Mouse (Mus musculus): ENCODE data around the gene Hira.
"Not testable (repeated sequence)": the region's sequence is repeated elsewhere in the genome, so short reads cannot be mapped to it uniquely, and the experiment has no call there.

Gene Hira

DNA sequence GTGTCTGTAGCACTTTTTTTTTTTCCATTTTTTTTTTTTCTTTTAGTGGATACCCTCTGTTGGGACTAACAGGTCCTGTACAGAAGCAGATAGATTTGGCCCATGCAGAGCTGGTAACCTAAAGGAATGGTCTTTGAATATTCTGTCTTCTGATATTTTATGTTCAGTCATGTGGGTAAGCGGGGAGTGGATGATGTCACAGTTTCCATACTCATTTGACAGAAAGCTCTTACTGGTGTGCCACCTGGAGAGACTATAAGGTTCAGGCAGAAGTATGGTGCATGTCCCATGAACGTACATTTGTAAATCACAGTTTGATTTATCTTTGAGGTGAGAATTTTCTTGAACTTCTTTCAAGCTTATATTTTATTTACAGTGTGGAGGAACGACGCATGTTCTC lies 39.2 kb downstream of the Hira start:
- ATAC-seq (ENCODE audit: low TSS enrichment): no peak

DNA sequence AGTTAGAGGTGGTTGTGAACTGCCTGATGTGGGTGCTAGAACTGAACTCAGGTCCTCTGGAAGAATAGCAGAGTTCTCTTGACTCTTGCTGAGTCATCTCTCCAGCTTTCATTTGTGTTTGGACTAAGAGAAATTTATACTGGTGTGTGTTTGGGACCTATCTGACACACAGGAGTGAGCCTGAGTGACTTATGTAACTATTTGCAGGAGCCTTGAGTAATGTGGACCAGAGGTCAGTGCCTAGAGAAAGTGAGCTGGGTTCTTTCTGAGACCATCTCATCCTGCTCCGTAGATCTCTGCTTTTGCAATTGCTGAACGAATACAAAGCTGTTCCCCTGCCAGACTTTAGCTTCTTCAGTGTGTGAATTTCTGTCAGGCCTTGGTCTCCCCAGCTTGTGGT lies 44.9 kb downstream of the Hira start:
- ATAC-seq (ENCODE audit: low TSS enrichment): no peak

DNA sequence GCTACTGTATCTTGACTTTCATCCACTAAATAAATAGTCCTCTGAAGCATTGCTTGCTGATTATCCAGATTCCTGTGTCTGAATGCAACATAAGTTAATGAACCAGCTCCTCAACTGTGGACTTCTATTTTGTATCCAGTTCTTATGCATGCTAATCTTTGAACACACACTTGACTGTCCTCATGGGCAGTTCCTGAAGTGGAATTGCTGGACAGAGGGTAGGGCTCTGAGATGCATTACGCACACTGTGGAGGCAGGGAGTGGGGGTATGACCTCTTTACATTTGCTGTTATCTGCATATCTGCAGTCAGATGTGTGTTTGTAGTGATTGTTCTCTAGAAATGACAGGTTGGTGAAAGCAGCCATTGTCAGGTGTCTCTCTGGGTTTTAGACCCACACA lies 51.1 kb downstream of the Hira start:
- no peak for ATAC-seq (ENCODE audit: low TSS enrichment)

GRCm38 (mm10) chr16:18938321-18939082 lies 61.7 kb downstream of the Hira start:
- ATAC-seq (ENCODE audit: low TSS enrichment): no peak

GRCm38 (mm10) chr16:18943906-18944305 lies 67.1 kb downstream of the Hira start:
- ATAC-seq (ENCODE audit: low TSS enrichment): no peak

- no peak for ATAC-seq (ENCODE audit: low TSS enrichment)
Observed at GRCm38 (mm10) chr16:18948941-18949340, 72.1 kb downstream of the Hira start.

GRCm38 (mm10) chr16:18950351-18950750 lies 73.5 kb downstream of the Hira start:
- no peak for ATAC-seq (ENCODE audit: low TSS enrichment)

DNA sequence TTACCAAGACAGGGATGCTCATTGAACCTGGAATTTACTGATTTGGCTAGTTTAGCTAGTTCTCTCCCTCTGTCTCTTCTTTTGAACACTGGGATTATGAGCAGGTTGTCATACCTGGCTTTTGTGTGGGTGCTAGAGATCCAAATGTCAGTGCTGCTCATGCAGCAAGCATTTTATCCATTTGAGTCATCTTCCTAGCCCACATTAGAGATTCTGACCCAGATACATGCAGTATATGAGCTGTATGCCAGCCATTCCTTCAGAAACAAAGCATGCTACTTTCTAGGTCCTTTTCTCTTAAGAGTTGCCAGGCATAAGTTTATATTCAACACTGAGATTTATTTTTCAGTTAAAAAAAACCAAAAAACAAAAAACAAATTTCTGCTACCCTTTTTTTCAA lies 76.0 kb downstream of the Hira start:
- ATAC-seq (ENCODE audit: low TSS enrichment): peak; percentile 80

DNA sequence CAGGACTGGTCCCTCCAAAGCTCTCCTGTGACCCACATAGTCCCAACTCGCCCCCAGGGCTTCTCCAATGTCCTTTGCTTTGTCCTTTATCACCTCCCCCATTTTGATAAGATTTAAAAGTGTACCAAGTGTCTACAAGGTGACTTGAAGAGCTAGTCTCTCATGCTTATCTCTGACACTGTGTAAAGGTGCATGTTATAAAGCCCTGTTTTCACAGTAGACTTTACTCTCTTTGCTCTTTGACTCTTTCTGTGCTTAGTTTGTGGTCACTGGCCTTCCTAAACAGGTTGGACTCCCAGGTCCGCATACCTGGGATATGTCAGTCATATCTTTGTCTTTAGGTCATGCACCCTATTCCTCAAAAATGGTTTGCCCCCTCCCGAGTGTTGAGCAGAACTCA lies 78.2 kb downstream of the Hira start:
- ATAC-seq (ENCODE audit: low TSS enrichment): no peak

GRCm38 (mm10) chr16:18963486-18963885 lies 86.6 kb downstream of the Hira start:
- ATAC-seq (ENCODE audit: low TSS enrichment): no peak

GRCm38 (mm10) chr16:18969420-18970128 lies 92.7 kb downstream of the Hira start:
- peak; percentile 85 for ATAC-seq (ENCODE audit: low TSS enrichment)

DNA sequence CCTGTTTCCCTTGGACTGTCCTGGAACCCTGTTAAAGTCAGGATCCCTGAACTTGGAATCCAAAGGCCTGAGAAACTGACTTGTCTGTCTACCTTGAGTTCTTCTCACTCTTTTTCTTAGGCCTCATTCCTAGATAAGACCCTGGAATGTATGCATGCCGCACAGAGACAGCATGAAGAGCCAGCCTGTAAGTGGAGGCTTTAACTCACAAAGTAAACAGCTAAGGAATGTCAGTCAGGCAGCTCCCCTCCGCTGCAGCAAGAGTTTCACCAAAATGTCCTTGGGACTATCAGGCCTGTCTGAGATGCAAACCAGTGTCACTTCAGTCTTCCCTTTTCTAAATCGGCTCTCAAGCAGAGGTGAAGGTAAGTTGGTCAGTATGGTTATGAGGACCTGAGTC lies 94.0 kb downstream of the Hira start:
- ATAC-seq (ENCODE audit: low TSS enrichment): no peak

DNA sequence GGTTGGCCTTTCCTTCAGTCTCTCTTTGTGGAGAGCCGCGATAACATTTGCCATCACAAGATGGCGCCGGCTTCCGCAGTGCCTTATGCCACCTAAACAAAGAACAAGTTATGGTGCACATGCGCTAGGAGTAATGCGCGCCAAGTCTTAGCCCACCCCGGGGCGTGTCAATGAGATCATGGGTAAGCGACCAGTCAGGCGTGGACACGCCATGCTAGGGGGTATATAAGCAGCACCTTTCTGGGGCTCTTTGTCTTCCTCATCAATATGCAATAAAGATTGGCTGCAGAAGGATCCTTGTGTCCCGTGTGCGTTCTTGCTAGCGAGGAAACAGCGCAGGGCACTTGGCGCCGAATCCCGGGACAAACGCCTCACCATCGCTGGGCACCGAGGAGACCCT lies 98.8 kb downstream of the Hira start:
- ATAC-seq (ENCODE audit: low TSS enrichment): not testable (repeated sequence)

DNA sequence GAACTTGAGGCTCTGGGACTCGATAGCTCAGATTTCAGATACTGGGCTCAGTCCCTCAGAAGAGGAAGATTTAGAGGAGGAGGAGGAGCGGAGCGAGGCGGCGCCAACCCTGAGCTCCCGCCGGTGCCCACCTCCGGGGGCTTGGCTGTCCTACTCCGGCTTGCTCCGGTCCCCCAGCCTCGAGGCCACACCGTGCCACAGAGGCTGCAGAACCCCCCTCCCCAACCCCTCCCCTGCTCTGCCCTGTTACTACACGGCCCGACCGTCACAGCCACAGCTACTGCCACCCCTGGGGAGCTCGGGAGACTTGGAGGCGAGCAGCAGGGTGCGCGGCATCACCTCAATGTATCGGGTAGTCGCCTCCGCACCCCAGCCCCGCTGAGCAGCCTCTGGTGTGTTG lies 99.5 kb downstream of the Hira start:
- no peak for ATAC-seq (ENCODE audit: low TSS enrichment)

GRCm38 (mm10) chr16:18986381-18986780 lies 109.5 kb downstream of the Hira start:
- ATAC-seq (ENCODE audit: low TSS enrichment): no peak

DNA sequence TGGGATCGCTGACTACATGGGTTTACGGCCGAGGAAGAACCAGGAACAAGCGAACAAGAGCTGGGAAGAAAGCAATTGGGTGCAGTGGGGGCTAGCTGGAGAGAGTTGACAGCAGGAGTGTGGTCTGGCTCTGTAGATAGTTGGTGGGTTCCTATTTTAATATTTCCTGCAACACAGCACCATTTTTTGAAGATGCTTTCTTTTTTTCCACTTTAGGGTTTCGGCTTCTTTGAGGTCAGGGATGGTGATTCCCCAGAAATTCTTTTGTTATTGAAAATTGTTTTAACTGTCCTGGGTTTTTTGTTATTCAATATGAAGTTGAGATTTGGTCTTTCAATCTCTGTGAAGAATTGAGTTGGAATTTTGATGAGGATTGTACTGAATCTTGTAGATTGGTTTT lies 110.0 kb downstream of the Hira start:
- no peak for ATAC-seq (ENCODE audit: low TSS enrichment)

DNA sequence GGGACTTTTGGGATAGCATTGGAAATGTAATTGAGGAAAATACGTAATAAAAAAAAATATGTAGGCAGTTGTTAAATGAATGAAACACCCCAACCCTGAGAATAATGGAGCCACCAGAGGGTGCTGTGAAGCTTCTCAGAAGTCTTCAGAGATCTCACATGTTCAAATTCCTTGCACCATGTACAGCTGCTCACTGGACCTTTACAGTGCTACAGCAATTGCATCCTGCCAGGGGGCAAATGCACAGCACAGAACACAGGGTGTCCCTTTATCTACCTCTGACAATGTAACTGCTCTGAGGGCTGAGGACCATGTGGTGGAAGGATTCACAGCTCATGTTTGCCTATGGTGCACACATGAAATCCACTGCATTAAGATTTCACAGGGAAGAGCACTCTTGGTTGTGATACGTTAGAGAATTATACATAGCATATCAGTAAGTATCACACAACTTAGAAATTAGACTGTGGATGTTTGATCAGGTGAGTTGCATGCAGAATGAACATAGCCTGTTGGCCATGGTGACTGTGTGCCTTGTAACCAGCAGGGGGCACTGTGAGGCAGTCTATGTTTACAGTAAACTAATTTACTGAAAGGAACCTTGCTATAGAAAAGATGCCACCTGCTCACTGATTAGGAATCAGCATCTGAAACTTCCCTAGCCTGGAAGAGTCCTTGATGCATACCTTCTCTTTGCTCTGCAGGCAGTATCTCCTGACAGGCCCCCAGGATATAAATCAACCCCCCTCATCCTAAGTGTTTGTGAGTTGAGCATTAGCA lies 126.0 kb downstream of the Hira start:
- ATAC-seq (ENCODE audit: low TSS enrichment): not testable (repeated sequence)

GRCm38 (mm10) chr16:19003757-19004156 lies 126.9 kb downstream of the Hira start:
- ATAC-seq (ENCODE audit: low TSS enrichment): no peak

DNA sequence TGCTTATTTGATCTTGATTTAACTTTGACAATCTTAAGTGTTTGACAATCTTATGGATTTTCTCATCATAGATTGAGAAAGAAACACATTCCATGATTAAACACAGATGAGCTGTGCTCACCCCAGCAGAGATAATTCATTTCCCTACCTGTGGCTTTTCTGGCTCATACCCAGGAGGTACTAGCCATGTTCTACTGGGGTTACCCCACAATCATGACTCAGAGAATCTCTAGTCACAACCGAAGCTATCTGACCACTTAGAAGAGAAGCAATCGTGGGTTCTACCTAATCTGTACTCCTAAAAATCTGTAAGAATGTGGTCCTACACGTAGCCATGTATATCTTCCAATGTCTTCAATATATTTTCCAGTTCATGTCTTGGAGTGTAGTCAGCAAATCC lies 128.5 kb downstream of the Hira start:
- no peak for ATAC-seq (ENCODE audit: low TSS enrichment)

DNA sequence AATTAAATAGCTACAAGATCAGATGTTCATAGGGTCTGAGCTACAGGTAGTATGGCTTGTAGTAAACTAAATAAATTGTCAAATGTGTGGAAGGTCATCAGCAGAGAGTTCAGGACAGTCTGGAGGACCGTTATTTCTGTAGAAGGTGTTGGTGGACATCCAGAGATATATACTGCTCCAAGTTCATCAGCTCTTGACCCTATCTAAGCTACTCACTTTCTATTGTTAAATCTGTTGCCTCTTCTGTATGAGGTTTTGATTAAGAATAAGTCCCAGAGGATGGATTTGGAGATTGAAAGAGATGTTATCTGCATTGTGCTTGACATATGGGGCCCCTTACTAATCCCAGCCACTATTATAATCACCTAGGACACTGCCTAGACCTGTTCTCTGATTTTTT lies 129.9 kb downstream of the Hira start:
- no peak for ATAC-seq (ENCODE audit: low TSS enrichment)

GRCm38 (mm10) chr16:19007186-19007591 lies 130.4 kb downstream of the Hira start:
- not testable (repeated sequence) for ATAC-seq (ENCODE audit: low TSS enrichment)

DNA sequence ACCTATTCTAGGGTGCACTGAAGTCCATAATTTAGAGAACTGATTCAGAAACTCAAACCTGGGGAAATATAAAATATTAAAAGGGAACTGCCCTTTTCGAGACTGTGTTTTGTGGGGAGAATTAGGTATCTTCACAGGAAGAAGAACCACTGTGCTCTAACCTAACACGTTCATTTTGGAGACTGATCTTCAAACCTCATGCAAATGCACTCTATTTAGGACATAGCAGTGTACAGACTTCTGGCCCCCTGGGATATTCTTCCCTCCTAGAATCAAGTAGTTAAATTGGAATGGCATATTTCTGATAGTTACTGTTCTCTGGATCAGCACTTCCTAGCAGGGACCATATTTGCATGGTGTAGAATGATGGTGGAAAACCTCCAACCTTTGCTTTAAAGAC lies 133.9 kb downstream of the Hira start:
- ATAC-seq (ENCODE audit: low TSS enrichment): no peak

DNA sequence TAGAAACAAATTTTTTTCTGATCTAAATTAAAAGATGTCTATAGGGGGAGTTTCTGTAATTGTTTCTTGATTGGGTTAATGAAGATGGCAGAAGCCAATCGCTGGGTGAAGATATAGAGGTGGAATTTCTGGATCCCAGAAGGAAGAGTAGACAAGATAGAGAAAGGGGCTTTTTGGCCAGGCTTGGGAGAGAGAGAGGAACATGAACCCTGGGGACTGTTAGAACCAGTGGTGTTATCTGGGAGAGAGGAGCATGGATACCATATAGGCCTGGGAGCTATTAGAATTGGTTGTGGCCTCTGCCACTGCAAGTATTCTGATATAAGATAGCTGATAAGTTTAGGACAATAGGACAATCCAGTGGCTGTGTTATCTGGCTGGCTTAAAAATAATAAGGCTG lies 136.7 kb downstream of the Hira start:
- ATAC-seq (ENCODE audit: low TSS enrichment): no peak

All from frontal cortex, adult (tissue).